Mouse (Mus musculus): ENCODE results near the gene Dus2. TPM values are rescaled to one million over a fixed set of nuclear protein-coding genes. Genes with fewer than 3 reads are reported as not detected.

Dus2 gene
- polyA plus RNA-seq, 2 experiments: 8.7 to 10.5 TPM

DNA sequence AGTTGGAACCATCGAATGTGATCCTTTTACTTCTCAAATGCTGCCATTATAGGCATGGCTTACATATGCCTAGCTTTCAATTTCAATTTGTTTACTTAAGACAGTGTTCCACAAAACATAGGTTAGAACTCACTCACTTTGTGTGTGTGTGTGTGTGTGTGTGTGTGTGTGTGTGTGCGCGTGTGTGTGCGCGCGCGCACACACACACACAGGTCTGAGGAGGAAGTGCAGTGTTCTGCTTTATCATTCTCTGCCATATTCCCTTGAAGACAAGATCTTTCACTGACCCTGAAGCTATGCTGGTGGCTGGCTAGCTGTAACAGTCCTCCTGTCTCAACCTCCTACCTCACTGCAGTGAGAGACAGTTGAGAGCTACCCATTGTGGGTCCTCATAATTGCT is 71.9 kb downstream of the Dus2 start:
- TF ChIP-seq CTCF (IDR thresholded peaks at IDR 0.05; ENCODE audit: low read depth): no peak
- no peak for TF ChIP-seq EP300 (IDR thresholded peaks at IDR 0.05; ENCODE audit: low read depth)
- Histone ChIP-seq H3K36me3 (replicated peaks; ENCODE audit: control insufficient read depth, insufficient read depth, low read depth) (no peaks in the 10 kb centered on the region), H3K27ac (0 out of 2 replicates have a peak overlapping the region, but pooled peaks have one; percentile 9), H3K27me3 (ENCODE audit: control insufficient read depth, insufficient read depth, low read length) (no peaks in the 10 kb centered on the region), H3K4me1 (replicated peaks; ENCODE audit: control insufficient read depth in 2 of 2, insufficient read depth in 2 of 2, low read length in 1 of 2) (peaks cover 22 to 23% of the 10 kb centered on the region in 2 experiments), H3K9ac (replicated peaks) (no peak overlapping the region), H3K9me3 (ENCODE audit: control insufficient read depth, low read length) (no peaks in the 10 kb centered on the region), H3K4me2 (ENCODE audit: low read depth) (peak overlapping the region; percentile 70), H3K4me3 (ENCODE audit: insufficient read depth in 1 of 2, low read depth in 2 of 2, low read length in 2 of 2) (no peak overlapping the region; a peak in 1 of 4 replicates)
- DNase-seq (ENCODE audit: low read depth in 3 of 3, low spot score in 3 of 3) (no peak), ATAC-seq (ENCODE audit: insufficient read depth) (no peak)
- 57% methylated on average over 7 of the region's 7 CpGs for WGBS (ENCODE audit: insufficient replicate concordance)

DNA sequence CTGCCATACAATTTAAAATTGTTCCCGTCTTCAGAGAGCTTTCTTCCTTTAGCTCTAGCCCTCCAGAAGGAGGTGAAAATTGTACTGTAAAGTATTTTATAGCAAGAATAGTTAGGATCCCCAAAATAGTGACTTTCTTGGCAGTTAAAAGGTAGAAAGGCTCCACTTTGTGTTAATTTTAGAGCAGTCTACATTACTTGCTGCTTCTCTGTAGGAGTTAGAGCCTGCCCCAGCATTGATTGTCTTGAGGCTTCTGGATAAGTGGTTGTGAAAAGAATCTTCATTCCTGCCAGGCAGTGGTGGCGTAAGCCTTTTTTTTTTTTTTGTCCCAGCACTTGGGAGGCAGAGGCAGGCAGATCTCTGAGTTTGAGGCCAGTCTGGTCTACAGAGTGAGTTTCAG is 75.6 kb downstream of the Dus2 start:
- 88% methylated on average over 2 of the region's 2 CpGs for WGBS (ENCODE audit: insufficient replicate concordance)
- H3K4me2 ChIP-seq (ENCODE audit: low read depth): no peak overlapping the region
- DNase-seq (ENCODE audit: low read depth in 3 of 3, low spot score in 3 of 3) (no peak), ATAC-seq (ENCODE audit: insufficient read depth) (no peak)
- H3K36me3 ChIP-seq (replicated peaks; ENCODE audit: control insufficient read depth, insufficient read depth, low read depth): no peaks in the 10 kb centered on the region
- H3K9me3 ChIP-seq (ENCODE audit: control insufficient read depth, low read length): no peaks in the 10 kb centered on the region
- peaks cover 11 to 15% of the 10 kb centered on the region in 2 experiments for H3K4me1 ChIP-seq (replicated peaks; ENCODE audit: control insufficient read depth in 2 of 2, insufficient read depth in 2 of 2, low read length in 1 of 2)
- TF ChIP-seq EP300 (IDR thresholded peaks at IDR 0.05; ENCODE audit: low read depth) (no peak), CTCF (IDR thresholded peaks at IDR 0.05; ENCODE audit: low read depth) (no peak)
- H3K27me3 ChIP-seq (ENCODE audit: control insufficient read depth, insufficient read depth, low read length): no peaks in the 10 kb centered on the region
- no peak overlapping the region for H3K4me3 ChIP-seq (ENCODE audit: insufficient read depth in 1 of 2, low read depth in 2 of 2, low read length in 2 of 2)
- no peak overlapping the region for H3K9ac ChIP-seq (replicated peaks)
- no peak overlapping the region for H3K27ac ChIP-seq

DNA sequence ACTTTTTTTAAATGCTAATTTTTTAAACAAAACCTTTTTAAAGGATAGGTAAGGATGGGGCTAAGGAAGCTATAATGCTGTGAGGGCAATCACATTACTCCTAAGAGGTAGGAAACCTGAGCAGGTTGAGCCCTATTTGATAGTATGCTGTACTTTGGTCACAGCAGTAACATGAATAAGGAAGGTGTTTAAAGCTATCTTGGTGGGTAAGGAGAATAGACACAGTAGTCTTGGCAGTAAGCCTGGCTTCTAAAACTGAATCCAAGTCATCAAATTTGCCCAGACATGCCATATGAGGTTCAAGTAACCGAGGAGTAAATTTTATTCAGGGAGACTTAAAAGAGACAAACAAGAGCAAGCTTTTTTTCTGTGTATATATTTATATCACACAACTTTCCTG is 78.4 kb downstream of the Dus2 start:
- H3K4me1 ChIP-seq (replicated peaks; ENCODE audit: control insufficient read depth in 2 of 2, insufficient read depth in 2 of 2, low read length in 1 of 2): no peaks in the 10 kb centered on the region; a peak in 1 of 4 replicates
- no peak for ATAC-seq (ENCODE audit: insufficient read depth)
- 73% methylated on average over 1 of the region's 1 CpGs for WGBS (ENCODE audit: insufficient replicate concordance)
- H3K27ac ChIP-seq: no peak overlapping the region
- no peaks in the 10 kb centered on the region for H3K27me3 ChIP-seq (ENCODE audit: control insufficient read depth, insufficient read depth, low read length)
- TF ChIP-seq EP300 (IDR thresholded peaks at IDR 0.05; ENCODE audit: low read depth) (no peak), CTCF (IDR thresholded peaks at IDR 0.05; ENCODE audit: low read depth) (no peak)
- H3K9ac ChIP-seq (replicated peaks): no peak overlapping the region
- H3K36me3 ChIP-seq (replicated peaks; ENCODE audit: control insufficient read depth, insufficient read depth, low read depth): no peaks in the 10 kb centered on the region
- no peak overlapping the region for H3K4me2 ChIP-seq (ENCODE audit: low read depth)
- H3K4me3 ChIP-seq (ENCODE audit: insufficient read depth in 1 of 2, low read depth in 2 of 2, low read length in 2 of 2): no peak overlapping the region
- no peak for DNase-seq (ENCODE audit: low read depth in 3 of 3, low spot score in 3 of 3)
- H3K9me3 ChIP-seq (ENCODE audit: control insufficient read depth, low read length): no peaks in the 10 kb centered on the region

DNA sequence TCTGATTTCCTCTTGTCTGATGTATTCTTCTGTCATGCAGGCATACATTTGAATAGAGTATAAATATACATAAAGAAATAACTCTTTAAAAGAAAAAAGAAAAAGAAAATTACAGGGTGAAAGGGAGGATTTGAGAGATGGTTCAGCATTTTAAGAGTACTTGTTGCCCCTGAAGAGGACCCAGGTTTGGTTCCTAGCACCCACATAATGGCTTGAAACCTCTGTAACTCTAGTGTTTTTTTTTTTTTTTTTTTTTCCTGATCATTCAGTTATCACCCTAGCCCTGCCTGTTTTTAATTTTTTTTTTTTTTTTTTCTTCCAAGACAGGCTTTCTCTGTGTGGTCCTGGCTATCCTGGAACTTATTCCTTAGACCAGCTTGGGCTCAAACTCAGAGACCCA is 81.0 kb downstream of the Dus2 start:
- Histone ChIP-seq H3K9ac (replicated peaks) (no peak overlapping the region), H3K27me3 (ENCODE audit: control insufficient read depth, insufficient read depth, low read length) (no peaks in the 10 kb centered on the region)
- ATAC-seq (ENCODE audit: insufficient read depth): no peak

DNA sequence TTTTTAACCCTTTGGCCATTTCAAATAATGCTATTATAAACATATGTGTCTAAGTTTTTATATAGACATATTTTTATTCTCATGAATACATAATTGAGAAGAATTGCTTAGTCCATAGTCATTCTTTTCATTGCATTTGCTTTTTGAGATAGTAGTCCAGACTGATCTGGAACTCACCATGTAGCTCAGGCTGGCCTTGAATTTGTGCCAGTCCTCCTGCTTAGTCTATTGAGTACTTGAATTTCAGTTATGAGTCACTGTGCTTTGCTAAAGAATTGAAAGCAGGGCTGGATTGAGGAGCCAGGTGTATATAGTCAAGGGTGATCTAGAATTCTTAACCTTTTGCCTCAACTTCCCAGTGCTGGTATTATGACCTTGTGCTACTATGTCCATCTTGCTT is 83.1 kb downstream of the Dus2 start:
- no peaks in the 10 kb centered on the region; a peak in 1 of 4 replicates for H3K4me1 ChIP-seq (replicated peaks; ENCODE audit: control insufficient read depth in 2 of 2, insufficient read depth in 2 of 2, low read length in 1 of 2)
- no peak overlapping the region for H3K27ac ChIP-seq
- H3K36me3 ChIP-seq (replicated peaks; ENCODE audit: control insufficient read depth, insufficient read depth, low read depth): peaks cover 5% of the 10 kb centered on the region
- H3K4me3 ChIP-seq (ENCODE audit: insufficient read depth in 1 of 2, low read depth in 2 of 2, low read length in 2 of 2): no peak overlapping the region
- H3K9ac ChIP-seq (replicated peaks): no peak overlapping the region
- DNase-seq (ENCODE audit: low read depth in 3 of 3, low spot score in 3 of 3) (no peak), ATAC-seq (ENCODE audit: insufficient read depth) (no peak)
- H3K9me3 ChIP-seq (ENCODE audit: control insufficient read depth, low read length): no peaks in the 10 kb centered on the region
- H3K27me3 ChIP-seq (ENCODE audit: control insufficient read depth, insufficient read depth, low read length): no peaks in the 10 kb centered on the region
- TF ChIP-seq EP300 (IDR thresholded peaks at IDR 0.05; ENCODE audit: low read depth) (no peak), CTCF (IDR thresholded peaks at IDR 0.05; ENCODE audit: low read depth) (no peak)
- H3K4me2 ChIP-seq (ENCODE audit: low read depth): no peak overlapping the region

More for the DNA sequence above, 81.0 kb downstream of the Dus2 start:
- no peaks in the 10 kb centered on the region for H3K9me3 ChIP-seq (ENCODE audit: control insufficient read depth, low read length)
- H3K4me2 ChIP-seq (ENCODE audit: low read depth): no peak overlapping the region
- no peaks in the 10 kb centered on the region for H3K36me3 ChIP-seq (replicated peaks; ENCODE audit: control insufficient read depth, insufficient read depth, low read depth)
- no peak overlapping the region for H3K4me3 ChIP-seq (ENCODE audit: insufficient read depth in 1 of 2, low read depth in 2 of 2, low read length in 2 of 2)
- no peak overlapping the region for H3K27ac ChIP-seq
- H3K4me1 ChIP-seq (replicated peaks; ENCODE audit: control insufficient read depth in 2 of 2, insufficient read depth in 2 of 2, low read length in 1 of 2): no peaks in the 10 kb centered on the region; a peak in 1 of 4 replicates
- DNase-seq (ENCODE audit: low read depth in 3 of 3, low spot score in 3 of 3): no peak
- TF ChIP-seq EP300 (IDR thresholded peaks at IDR 0.05; ENCODE audit: low read depth): no peak
- no peak for TF ChIP-seq CTCF (IDR thresholded peaks at IDR 0.05; ENCODE audit: low read depth)

All from liver, embryonic 14.5 days (tissue).